ENCODE assay signal across 11 mouse cellular contexts in the genomic region with DNA sequence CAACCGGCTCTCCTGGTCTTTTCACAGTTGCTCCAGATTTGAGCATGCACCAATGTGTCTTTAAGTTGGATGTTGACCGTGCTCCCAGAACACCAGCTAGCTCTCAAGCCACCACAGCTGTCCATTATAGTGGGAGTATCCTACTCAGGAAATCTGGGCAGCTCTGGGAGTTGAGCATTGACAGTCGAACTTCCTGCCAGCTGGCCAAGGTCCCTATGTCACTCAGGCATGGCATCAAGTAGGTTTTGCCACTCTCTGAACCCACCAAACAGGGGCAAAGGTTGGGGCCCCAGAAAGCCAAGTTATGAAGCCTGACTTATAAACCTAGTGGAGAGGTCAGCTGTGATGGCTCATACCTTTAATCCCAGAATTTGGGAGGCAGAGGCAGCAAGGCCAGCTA. TPM values are rescaled to one million over a fixed set of nuclear protein-coding genes. Genes with fewer than 3 reads are reported as not detected.
DNase-seq lines count a peak whose midpoint lies in the region; ATAC-seq and TF ChIP-seq lines count a peak whose summit lies in the region.
"Had no signal": no experiment of that assay in that cellular context is flagged by ENCODE, and none has a peak within 500 bp of the region (broad histone marks: within the 10 kb centered on the region; RNA-seq: fewer than 3 reads in every experiment).

No protein-coding gene starts in this region.

- no peak overlapping the region for H3K4me3 ChIP-seq in midbrain, embryonic 15.5 days
- H3K4me3 ChIP-seq in midbrain, embryonic 13.5 days (replicated peaks): no peak overlapping the region
- H3K4me3 ChIP-seq in kidney, postnatal 0 days (replicated peaks; ENCODE audit: low read depth, low read length): no peak overlapping the region
- no peak overlapping the region for H3K4me3 ChIP-seq in stomach, embryonic 16.5 days (replicated peaks; ENCODE audit: low read length)
- H3K4me3 ChIP-seq: heart, embryonic 10.5 days had no signal

- no peak overlapping the region for H3K4me2 ChIP-seq in midbrain, embryonic 15.5 days
- H3K4me2 ChIP-seq in midbrain, embryonic 13.5 days (replicated peaks): no peak overlapping the region
- no peak overlapping the region for H3K4me2 ChIP-seq in kidney, postnatal 0 days (ENCODE audit: low read length)
- no peak overlapping the region for H3K4me2 ChIP-seq in stomach, embryonic 16.5 days (ENCODE audit: low read depth, low read length)

- H3K27me3 ChIP-seq in midbrain, embryonic 15.5 days (replicated peaks): no peaks in the 10 kb centered on the region
- H3K27me3 ChIP-seq in midbrain, embryonic 13.5 days: no peaks in the 10 kb centered on the region
- H3K27me3 ChIP-seq in kidney, postnatal 0 days (ENCODE audit: insufficient read depth, low read length): no peaks in the 10 kb centered on the region
- H3K27me3 ChIP-seq in stomach, embryonic 16.5 days (ENCODE audit: control insufficient read depth, insufficient read depth, low read length): no peaks in the 10 kb centered on the region

- intact Hi-C loops in heart, postnatal 14 days (cut with DNase I): no loop called here

- peaks cover 22% of the 10 kb centered on the region for H3K4me1 ChIP-seq in midbrain, embryonic 15.5 days
- H3K4me1 ChIP-seq in midbrain, embryonic 13.5 days (replicated peaks): peaks cover 20% of the 10 kb centered on the region
- peaks cover 32% of the 10 kb centered on the region for H3K4me1 ChIP-seq in kidney, postnatal 0 days (replicated peaks; ENCODE audit: insufficient read depth, low read length)
- H3K4me1 ChIP-seq in stomach, embryonic 16.5 days (ENCODE audit: control insufficient read depth, insufficient read depth, low read length): peaks cover 32% of the 10 kb centered on the region

- H3K9ac ChIP-seq in midbrain, embryonic 15.5 days: no peak overlapping the region
- H3K9ac ChIP-seq in midbrain, embryonic 13.5 days (replicated peaks): no peak overlapping the region
- H3K9ac ChIP-seq in kidney, postnatal 0 days (ENCODE audit: low read depth, low read length): no peak overlapping the region
- no peak overlapping the region; the same call in 1 of the 2 replicates for H3K9ac ChIP-seq in stomach, embryonic 16.5 days (ENCODE audit: low read length)

- H3K9me3 ChIP-seq in midbrain, embryonic 15.5 days: no peaks in the 10 kb centered on the region
- no peaks in the 10 kb centered on the region for H3K9me3 ChIP-seq in midbrain, embryonic 13.5 days
- no peaks in the 10 kb centered on the region for H3K9me3 ChIP-seq in kidney, postnatal 0 days (replicated peaks; ENCODE audit: low read length)
- no peaks in the 10 kb centered on the region for H3K9me3 ChIP-seq in stomach, embryonic 16.5 days (replicated peaks; ENCODE audit: control insufficient read depth, low read length)
- H3K9me3 ChIP-seq: heart, embryonic 10.5 days had no signal

- H3K27ac ChIP-seq in midbrain, embryonic 15.5 days: 0 out of 2 replicates have a peak overlapping the region, but pooled peaks have one; percentile 2
- H3K27ac ChIP-seq in midbrain, embryonic 13.5 days: no peak overlapping the region
- peak overlapping the region; percentile 94; the same call in 1 of the 2 replicates for H3K27ac ChIP-seq in kidney, postnatal 0 days
- H3K27ac ChIP-seq in stomach, embryonic 16.5 days (ENCODE audit: low read length): peak overlapping the region; percentile 98

- peak; percentile 89 for DNase-seq in heart, adult 11 months
- no peak for DNase-seq in heart, postnatal 14 days
- DNase-seq in kidney, postnatal 0 days (ENCODE audit: low spot score): no peak
- no peak for DNase-seq in left cerebral cortex, adult 18-20 months (ENCODE audit: low spot score in 2 of 2)
- no peak for DNase-seq in frontal cortex, postnatal 36 days (ENCODE audit: low spot score in 2 of 2)
- DNase-seq: cerebellum, adult 18-20 months; spleen, adult 18-20 months had no signal

- no peak for ATAC-seq in midbrain, embryonic 15.5 days (replicated peaks)
- ATAC-seq in midbrain, embryonic 13.5 days: no peak
- ATAC-seq in kidney, postnatal 0 days (replicated peaks; ENCODE audit: low FRiP score, low read depth): no peak
- no peak for ATAC-seq in stomach, embryonic 16.5 days (ENCODE audit: insufficient read depth, low FRiP score)

- TF ChIP-seq CTCF in kidney, postnatal 0 days (IDR thresholded peaks at IDR 0.05; ENCODE audit: low read depth): no peak

- WGBS in midbrain, embryonic 15.5 days: 86% methylated on average over 3 of the region's 3 CpGs
- 95% methylated on average over 3 of the region's 3 CpGs for WGBS in midbrain, embryonic 13.5 days
- 69% methylated on average over 3 of the region's 3 CpGs for WGBS in kidney, postnatal 0 days
- 67% methylated on average over 3 of the region's 3 CpGs for WGBS in stomach, embryonic 16.5 days

- H3K36me3 ChIP-seq in midbrain, embryonic 15.5 days (replicated peaks): no peaks in the 10 kb centered on the region
- no peaks in the 10 kb centered on the region for H3K36me3 ChIP-seq in midbrain, embryonic 13.5 days
- no peaks in the 10 kb centered on the region for H3K36me3 ChIP-seq in kidney, postnatal 0 days (ENCODE audit: insufficient read depth, low read length)
- no peaks in the 10 kb centered on the region for H3K36me3 ChIP-seq in stomach, embryonic 16.5 days (ENCODE audit: control insufficient read depth, insufficient read depth, low read length)
- H3K36me3 ChIP-seq: heart, embryonic 10.5 days had no signal

RNA-seq across cellular contexts. Expression of a gene that starts 35.8 kb away (rescaled TPM):
- total RNA-seq in heart, postnatal 14 days (2021): 100 to 1,000 TPM; 290 to 401 TPM
- 1,373 and 1,532 TPM in 2 replicates for polyA plus RNA-seq in midbrain, embryonic 15.5 days (2015; fragmentation: Nextera tagmentation; extraction: Ambion mirVana)
- 2,381 and 2,469 TPM in 2 replicates for polyA plus RNA-seq in midbrain, embryonic 13.5 days (2015; fragmentation: Nextera tagmentation; extraction: Ambion mirVana)
- 2,429 and 2,697 TPM in 2 replicates for polyA plus RNA-seq in kidney, postnatal 0 days (2015; fragmentation: Nextera tagmentation; extraction: Ambion mirVana)
- 1,914 and 2,170 TPM in 2 replicates for polyA plus RNA-seq in stomach, embryonic 16.5 days (2015; fragmentation: Nextera tagmentation; extraction: Ambion mirVana)
- 100 to 1,000 TPM; 356 to 357 TPM for total RNA-seq in left cerebral cortex, adult 18-20 months (2021)
